Mouse (Mus musculus) liver, embryonic 14.5 days (tissue): ENCODE results near the gene Dcdc2a. TPM values are rescaled to one million over a fixed set of nuclear protein-coding genes. Genes with fewer than 3 reads are reported as not detected.

Experiments used
- ATAC-seq: fragments of 200-750 bp; cut with Nextera tagmentation; 2 replicates; pipeline ENCODE4 v1.8.0; 2017; ENCODE audit warnings: moderate number of reproducible peaks, mild to moderate bottlenecking, moderate library complexity; ENCODE audit not compliant: insufficient read depth
- DNase-seq, 3 experiments: peaks; one replicate each; pipeline ENCODE4 v3.0.0-alpha.2; 2012 to 2013; ENCODE audit warnings: low read depth in 3 of 3, low spot score in 3 of 3
- H3K27ac ChIP-seq: fragments of 300-500 bp; sonication (generic); 2 replicates; pipeline ENCODE4 v1.5.1; 2014; ENCODE audit warnings: moderate library complexity, mild to moderate bottlenecking, control low read depth, inconsistent platforms
- H3K27me3 ChIP-seq: fragments of 300-500 bp; sonication (generic); 2 replicates; pipeline ENCODE4 v1.6.1; 2014; ENCODE audit warnings: mild to moderate bottlenecking, low read length, moderate library complexity; ENCODE audit not compliant: control insufficient read depth, insufficient read depth
- H3K36me3 ChIP-seq: fragments of 300-500 bp; sonication (generic); replicated peaks from 2 replicates; pipeline ENCODE4 v1.6.1; 2014; ENCODE audit warnings: low read depth; ENCODE audit not compliant: control insufficient read depth, insufficient read depth
- H3K4me1 ChIP-seq, 2 experiments: fragments of 200-500 bp in 1 of 2; fragments of 300-500 bp in 1 of 2; sonication (generic) in 1 of 2; replicated peaks; 2 replicates each; pipeline ENCODE4 v1.6.1; 2012 to 2014; ENCODE audit warnings: antibody characterized with exemption in 1 of 2, inconsistent platforms in 1 of 2, low read length in 1 of 2; ENCODE audit not compliant: control insufficient read depth in 2 of 2, insufficient read depth in 2 of 2
- H3K4me2 ChIP-seq: fragments of 300-500 bp; sonication (generic); 2 replicates; pipeline ENCODE4 v1.6.1; 2014; ENCODE audit warnings: low read depth, mild to moderate bottlenecking, control low read depth, moderate library complexity
- H3K4me3 ChIP-seq, 2 experiments: fragments of 200-500 bp in 1 of 2; fragments of 300-500 bp in 1 of 2; sonication (generic) in 1 of 2; 2 replicates each; pipeline ENCODE4 v1.5.1; 2012 to 2014; ENCODE audit warnings: low read depth in 2 of 2, low read length in 2 of 2, mild to moderate bottlenecking in 2 of 2, control low read depth in 1 of 2, inconsistent platforms in 1 of 2, moderate library complexity in 1 of 2; ENCODE audit not compliant: insufficient read depth in 1 of 2
- H3K9ac ChIP-seq: fragments of 300-500 bp; sonication (generic); replicated peaks from 2 replicates; pipeline ENCODE4 v1.6.1; 2014; ENCODE audit warnings: mild to moderate bottlenecking, control low read depth, moderate library complexity
- H3K9me3 ChIP-seq: fragments of 300-500 bp; sonication (generic); 2 replicates; pipeline ENCODE4 v1.6.1; 2016; ENCODE audit warnings: low read length, mixed read lengths; ENCODE audit not compliant: control insufficient read depth
- CTCF ChIP-seq: IDR thresholded peaks from 2 replicates; pipeline ENCODE4 v1.5.1; 2016; ENCODE audit warnings: antibody characterized with exemption, low read depth, control low read depth
- EP300 ChIP-seq: IDR thresholded peaks from 2 replicates; pipeline ENCODE4 v1.6.1; 2016; ENCODE audit warnings: antibody characterized with exemption, low read depth
- WGBS: fragments of 180-500 bp; shearing (Covaris S2); extraction: QIAGEN DNeasy Blood & Tissue Kit; methylation state at CpG from one replicate; pipeline ENCODE4 v1.1.7; 2014; ENCODE audit not compliant: insufficient replicate concordance; 5-methylcytosine and 5-hydroxymethylcytosine counted together
- polyA plus RNA-seq, 2 experiments: library from polyadenylated mRNA; depleted of rRNA in 1 of 2; stranded (reverse) in 1 of 2; unstranded in 1 of 2; fragments of >200 nt; fragmentation: Nextera tagmentation in 1 of 2; extraction: Ambion mirVana in 1 of 2; gene quantifications; 2 replicates each; pipeline versions ENCODE4 v1.2.1 to v1.2.3; 2012 to 2014

Gene Dcdc2a
- polyA plus RNA-seq, 2 experiments: 0.08 to 0.27 TPM

GRCm38 (mm10) chr13:25022386-25022785 lies 33.4 kb upstream of the Dcdc2a start:
- DNase-seq (no peak), ATAC-seq (no peak)
- Histone ChIP-seq H3K9ac (no peak overlapping the region), H3K36me3 (no peaks in the 10 kb centered on the region; the same call in 1 of the 2 replicates), H3K4me3 (no peak overlapping the region), H3K27me3 (no peaks in the 10 kb centered on the region), H3K27ac (no peak overlapping the region), H3K9me3 (no peaks in the 10 kb centered on the region), H3K4me2 (no peak overlapping the region), H3K4me1 (peaks cover 6 to 16% of the 10 kb centered on the region in 2 experiments)
- WGBS: 54% methylated on average over 4 of the region's 4 CpGs
- TF ChIP-seq CTCF (no peak), EP300 (no peak)

GRCm38 (mm10) chr13:25023129-25023528 lies 32.7 kb upstream of the Dcdc2a start:
- no peak for ATAC-seq
- WGBS: 51% methylated on average over 3 of the region's 3 CpGs
- peaks cover 6 to 16% of the 10 kb centered on the region in 2 experiments for H3K4me1 ChIP-seq

DNA sequence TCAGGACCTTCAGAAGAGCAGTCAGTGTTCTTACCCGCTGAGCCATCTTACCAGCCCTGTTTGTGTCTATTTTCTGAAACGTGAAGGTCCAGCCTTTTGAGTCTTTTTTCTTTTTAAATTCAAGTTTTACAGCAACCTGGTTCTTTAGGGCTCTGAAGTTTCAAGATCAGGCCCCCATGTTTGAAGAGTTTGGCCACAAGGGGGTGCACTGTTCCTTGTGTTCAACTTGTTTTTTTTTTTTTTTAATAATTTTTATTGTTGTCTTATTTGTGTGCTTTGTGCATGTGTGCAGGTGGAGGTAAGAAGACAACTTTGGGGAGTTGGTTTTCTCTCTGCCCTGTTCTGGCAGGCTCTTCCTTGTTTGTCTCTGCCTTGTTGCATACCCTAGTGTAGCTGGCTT lies 31.1 kb upstream of the Dcdc2a start:
- no peak overlapping the region for H3K4me2 ChIP-seq
- WGBS: 18% methylated on average over 2 of the region's 2 CpGs
- H3K9ac ChIP-seq: no peak overlapping the region
- H3K4me3 ChIP-seq: no peak overlapping the region
- no peak for TF ChIP-seq EP300
- peak; percentile 30; the same call in 1 of the 2 replicates for TF ChIP-seq CTCF
- no peaks in the 10 kb centered on the region for H3K27me3 ChIP-seq
- H3K4me1 ChIP-seq: peaks cover 0 to 7% of the 10 kb centered on the region in 2 experiments; a peak in 3 of 4 replicates
- H3K27ac ChIP-seq: no peak overlapping the region
- no peaks in the 10 kb centered on the region for H3K36me3 ChIP-seq
- H3K9me3 ChIP-seq: no peaks in the 10 kb centered on the region
- no peak for ATAC-seq
- DNase-seq: peak in 1 of 3 experiments; percentile 20

More at GRCm38 (mm10) chr13:25023129-25023528, 32.7 kb upstream of the Dcdc2a start:
- Histone ChIP-seq H3K27me3 (no peaks in the 10 kb centered on the region), H3K27ac (no peak overlapping the region), H3K9me3 (no peaks in the 10 kb centered on the region), H3K36me3 (no peaks in the 10 kb centered on the region), H3K4me3 (no peak overlapping the region), H3K9ac (no peak overlapping the region), H3K4me2 (no peak overlapping the region)
- DNase-seq: no peak
- TF ChIP-seq EP300 (no peak), CTCF (no peak)

DNA sequence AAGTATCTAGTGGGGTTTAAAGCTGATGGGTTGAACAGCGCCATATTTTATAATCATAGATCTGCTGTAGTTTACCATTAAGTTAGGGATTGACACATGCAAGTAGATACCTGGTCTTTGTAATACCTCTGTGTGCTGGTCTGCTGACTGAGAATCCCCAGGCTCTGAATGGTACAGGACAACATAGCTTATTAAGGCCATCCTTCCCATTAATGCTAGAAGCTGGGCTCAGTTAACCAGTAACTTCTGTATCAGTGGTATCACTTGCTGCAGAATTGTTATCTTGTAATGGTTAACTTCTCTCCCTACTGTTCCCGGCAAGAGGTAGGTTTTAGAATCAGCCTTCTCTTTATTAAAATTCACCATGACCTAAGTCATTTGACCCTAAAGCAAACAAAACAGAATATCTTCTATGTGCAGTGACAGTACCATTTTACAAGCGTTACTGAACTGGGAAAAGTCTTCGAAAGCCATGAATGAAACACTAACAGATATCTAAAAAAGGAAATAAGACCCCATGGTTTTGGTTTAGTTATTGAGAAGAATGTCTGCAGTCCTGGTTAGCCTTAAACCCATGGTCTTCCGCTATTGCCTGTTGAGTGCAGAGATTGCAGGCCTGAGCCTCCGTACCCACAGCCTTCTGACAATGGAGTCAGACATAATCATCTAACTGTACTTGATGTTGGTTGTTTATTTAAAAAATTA lies 29.2 kb upstream of the Dcdc2a start:
- H3K27ac ChIP-seq: no peak overlapping the region

GRCm38 (mm10) chr13:25027114-25027425 lies 28.7 kb upstream of the Dcdc2a start:
- H3K4me2 ChIP-seq: no peak overlapping the region
- H3K9me3 ChIP-seq: no peaks in the 10 kb centered on the region
- no peak overlapping the region for H3K4me3 ChIP-seq
- 78% methylated on average over 3 of the region's 3 CpGs for WGBS
- DNase-seq: no peak
- 0 out of 4 replicates have a peak, but pooled peaks cover 0 to 1% of the 10 kb centered on the region in 2 experiments for H3K4me1 ChIP-seq
- no peak for ATAC-seq
- no peak overlapping the region for H3K9ac ChIP-seq
- no peaks in the 10 kb centered on the region for H3K27me3 ChIP-seq
- H3K36me3 ChIP-seq: no peaks in the 10 kb centered on the region
- TF ChIP-seq EP300: no peak
- no peak for TF ChIP-seq CTCF
- H3K27ac ChIP-seq: no peak overlapping the region

More for the DNA sequence above, 29.2 kb upstream of the Dcdc2a start:
- no peak for TF ChIP-seq EP300
- TF ChIP-seq CTCF: no peak
- H3K9ac ChIP-seq: no peak overlapping the region
- no peaks in the 10 kb centered on the region for H3K27me3 ChIP-seq
- no peak for DNase-seq
- 0 out of 4 replicates have a peak, but pooled peaks cover 0 to 1% of the 10 kb centered on the region in 2 experiments for H3K4me1 ChIP-seq
- whole genome bisulfite sequencing: 68% methylated on average over 6 of the region's 6 CpGs
- H3K9me3 ChIP-seq: no peaks in the 10 kb centered on the region
- ATAC-seq: no peak
- no peak overlapping the region for H3K4me3 ChIP-seq
- H3K36me3 ChIP-seq: no peaks in the 10 kb centered on the region
- no peak overlapping the region for H3K4me2 ChIP-seq
